Mouse (Mus musculus) cortical plate, adult 2 months (tissue): ENCODE measurements at regions not wholly inside any gene's neighbourhood (a gene's known extent, or its start where the extent isn't known, plus 50 kb on each side); places are given as distances from the start of the nearest gene placed in this dataset.

ENCODE experiments used
- H3K27ac ChIP-seq: fragments of 200-500 bp; 2 replicates; pipeline ENCODE4 v1.5.1; 2012; ENCODE audit warnings: low read length, control low read depth, inconsistent platforms; ENCODE audit not compliant: insufficient read depth
- H3K4me1 ChIP-seq: fragments of 200-500 bp; 2 replicates; pipeline ENCODE4 v1.6.1; 2011; ENCODE audit warnings: low read length; ENCODE audit not compliant: control insufficient read depth, insufficient read depth
- H3K4me3 ChIP-seq: fragments of 200-500 bp; 2 replicates; pipeline ENCODE4 v1.5.1; 2011; ENCODE audit warnings: mild to moderate bottlenecking, low read length, control low read depth; ENCODE audit not compliant: insufficient read depth
- CTCF ChIP-seq: fragments of 200-500 bp; IDR thresholded peaks from 2 replicates; pipeline ENCODE4 v1.5.1; 2011; ENCODE audit warnings: mild to moderate bottlenecking, control low read depth, low read length; ENCODE audit not compliant: insufficient read depth; ENCODE audit errors: extremely low read depth
- POLR2A ChIP-seq: fragments of 200-500 bp; IDR thresholded peaks from 2 replicates; pipeline ENCODE4 v1.6.1; 2011; ENCODE audit warnings: mild to moderate bottlenecking, low read length, control low read depth; ENCODE audit not compliant: insufficient read depth; ENCODE audit errors: extremely low read depth

- TF ChIP-seq CTCF, result no peak
- no peak for TF ChIP-seq POLR2A
- no peak overlapping the region for H3K27ac ChIP-seq
- H3K4me1 ChIP-seq, result no peaks in the 10 kb centered on the region
- H3K4me3 ChIP-seq, result no peak overlapping the region
Measured at GRCm38 (mm10) chr4:152928422-152928985, 450.8 kb upstream of the Kcnab2 start.

- no peaks in the 10 kb centered on the region for H3K4me1 ChIP-seq
- no peak overlapping the region for H3K27ac ChIP-seq
- TF ChIP-seq CTCF (no peak), POLR2A (no peak)
- H3K4me3 ChIP-seq, result no peak overlapping the region
Measured at GRCm38 (mm10) chr4:152920261-152920660, 442.6 kb upstream of the Kcnab2 start.

- TF ChIP-seq CTCF, result no peak
- TF ChIP-seq POLR2A, result no peak
- no peak overlapping the region for H3K27ac ChIP-seq
- no peaks in the 10 kb centered on the region for H3K4me1 ChIP-seq
- no peak overlapping the region for H3K4me3 ChIP-seq
Measured at GRCm38 (mm10) chr4:152919851-152920250, 442.2 kb upstream of the Kcnab2 start.

GRCm38 (mm10) chr4:152916576-152916975 lies 438.9 kb upstream of the Kcnab2 start:
- Histone ChIP-seq H3K27ac (no peak overlapping the region), H3K4me1 (no peaks in the 10 kb centered on the region)
- no peak for TF ChIP-seq CTCF
- TF ChIP-seq POLR2A, result no peak

GRCm38 (mm10) chr4:152913497-152913896 lies 435.8 kb upstream of the Kcnab2 start:
- Histone ChIP-seq H3K4me1 (no peaks in the 10 kb centered on the region), H3K27ac (no peak overlapping the region), H3K4me3 (no peak overlapping the region)
- TF ChIP-seq POLR2A (peak; percentile 38; the same call in 1 of the 2 replicates), CTCF (no peak)

More at GRCm38 (mm10) chr4:152916576-152916975, 438.9 kb upstream of the Kcnab2 start:
- no peak overlapping the region for H3K4me3 ChIP-seq

GRCm38 (mm10) chr4:152912846-152913245 lies 435.2 kb upstream of the Kcnab2 start:
- H3K4me1 ChIP-seq, result peaks cover 2% of the 10 kb centered on the region
- H3K27ac ChIP-seq, result no peak overlapping the region
- no peak for TF ChIP-seq CTCF
- no peak overlapping the region for H3K4me3 ChIP-seq

GRCm38 (mm10) chr4:152908235-152908634 lies 430.6 kb upstream of the Kcnab2 start:
- Histone ChIP-seq H3K27ac (no peak overlapping the region), H3K4me3 (no peak overlapping the region), H3K4me1 (peaks cover 2% of the 10 kb centered on the region)
- TF ChIP-seq POLR2A (no peak), CTCF (no peak)

- H3K4me3 ChIP-seq, result no peak overlapping the region
- no peak overlapping the region for H3K27ac ChIP-seq
- H3K4me1 ChIP-seq, result peaks cover 2% of the 10 kb centered on the region; the same call in 1 of the 2 replicates
- TF ChIP-seq CTCF, result no peak
- no peak for TF ChIP-seq POLR2A
Measured at GRCm38 (mm10) chr4:152902851-152903250, 425.2 kb upstream of the Kcnab2 start.

- Histone ChIP-seq H3K27ac (peak overlapping the region; percentile 51; the same call in 1 of the 2 replicates), H3K4me1 (peaks cover 2% of the 10 kb centered on the region; the same call in 1 of the 2 replicates), H3K4me3 (no peak overlapping the region)
- TF ChIP-seq POLR2A (no peak), CTCF (no peak)
Measured at GRCm38 (mm10) chr4:152900049-152900448, 422.4 kb upstream of the Kcnab2 start.

GRCm38 (mm10) chr4:152895076-152895475 lies 417.4 kb upstream of the Kcnab2 start:
- no peak overlapping the region for H3K4me3 ChIP-seq
- H3K4me1 ChIP-seq, result peaks cover 2% of the 10 kb centered on the region; the same call in 1 of the 2 replicates
- TF ChIP-seq CTCF (no peak), POLR2A (no peak)
- no peak overlapping the region for H3K27ac ChIP-seq
